Mouse (Mus musculus): ENCODE measurements around the gene Arid1a. TPM values are rescaled to one million over a fixed set of nuclear protein-coding genes. Genes with fewer than 3 reads are reported as not detected.

Arid1a gene
- polyA plus RNA-seq, 1 experiment from 2014 or later: 6.2 TPM

DNA sequence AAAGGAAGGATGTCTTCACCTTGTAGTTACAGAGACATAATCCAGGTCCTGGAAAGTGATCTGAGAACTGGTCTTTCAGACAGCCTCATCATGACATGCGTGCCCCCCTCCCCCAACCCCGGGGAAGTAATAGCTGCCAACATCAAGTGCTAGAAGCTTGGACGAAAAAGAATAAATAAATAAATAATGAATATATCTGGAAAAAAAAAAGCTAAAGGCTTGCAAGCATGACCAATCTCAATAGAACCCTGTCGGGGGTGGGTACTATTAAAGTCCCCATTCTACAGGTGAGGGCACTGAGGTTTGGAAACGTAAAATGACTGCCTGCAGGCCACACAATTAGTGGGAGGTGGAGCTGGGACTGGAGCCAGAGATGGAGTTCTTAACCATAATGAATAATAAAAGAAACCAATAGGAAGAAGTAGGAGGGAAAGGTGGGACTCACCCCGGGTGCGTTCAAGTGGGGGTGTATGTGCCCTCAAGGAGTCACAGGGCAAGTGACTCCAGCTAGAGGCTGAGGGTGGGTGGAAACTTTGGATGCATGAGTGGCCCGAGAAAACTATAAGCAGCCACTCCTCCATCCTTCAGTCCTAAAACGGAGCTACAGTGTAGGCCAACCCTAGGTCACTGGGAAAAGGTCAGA, 124.7 kb downstream of the Arid1a start:
- Histone ChIP-seq H3K36me3 (replicated peaks; ENCODE audit: insufficient read depth, low read length) (peaks cover 2% of the 10 kb centered on the region; the same call in 1 of the 2 replicates), H3K4me1 (ENCODE audit: insufficient read depth) (peaks cover 22% of the 10 kb centered on the region), H3K27me3 (ENCODE audit: insufficient read depth, low read length) (no peaks in the 10 kb centered on the region), H3K9me3 (ENCODE audit: low read length) (no peaks in the 10 kb centered on the region), H3K9ac (replicated peaks) (peak overlapping the region; percentile 91), H3K4me2 (ENCODE audit: low read depth, low read length) (peak overlapping the region; percentile 97), H3K27ac (ENCODE audit: low read depth) (peak overlapping the region; percentile 81; the same call in 1 of the 2 replicates), H3K4me3 (ENCODE audit: low read depth, low read length) (peak overlapping the region; percentile 77)
- ATAC-seq (no peak), DNase-seq (no peak)
- 38% methylated on average over 9 of the region's 9 CpGs for WGBS (ENCODE audit: insufficient replicate concordance)
- TF ChIP-seq CTCF (IDR thresholded peaks at IDR 0.05; ENCODE audit: low read depth) (no peak), EP300 (IDR thresholded peaks at IDR 0.05; ENCODE audit: low read depth) (no peak)

DNA sequence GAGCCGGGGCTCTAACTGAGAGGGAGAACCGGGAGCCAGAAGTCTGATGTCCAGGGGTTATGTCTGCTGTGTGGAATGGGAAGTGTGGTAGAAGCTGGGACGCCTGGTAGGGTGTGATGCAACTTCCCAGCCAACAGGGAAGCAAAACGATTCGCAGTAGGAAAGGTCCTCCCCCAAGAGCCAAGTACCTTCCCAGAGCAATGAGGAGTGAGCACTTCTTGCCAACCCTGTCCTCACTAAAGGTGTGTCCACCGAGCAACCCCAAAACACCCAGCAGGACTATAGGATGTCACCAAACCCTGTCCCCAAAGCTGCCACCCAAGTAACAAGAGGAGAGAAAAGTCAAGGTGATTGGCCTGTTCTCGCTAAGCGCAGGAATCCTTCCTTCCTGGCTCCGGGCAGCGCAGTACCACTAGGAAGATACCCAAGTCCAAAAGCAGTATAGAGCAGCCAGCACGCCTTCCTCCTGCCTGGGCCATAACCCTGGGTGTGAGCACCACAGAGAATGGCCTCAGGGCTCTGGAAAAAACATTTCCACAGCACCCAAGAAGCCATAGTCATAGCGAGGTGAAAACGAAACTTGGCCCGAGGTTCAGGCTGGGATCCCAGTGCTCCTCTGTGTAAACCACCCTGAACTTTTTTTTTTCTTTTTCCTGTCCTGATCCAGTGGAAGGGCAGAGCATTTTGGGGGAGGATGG, 125.3 kb downstream of the Arid1a start:
- DNase-seq: no peak

DNA sequence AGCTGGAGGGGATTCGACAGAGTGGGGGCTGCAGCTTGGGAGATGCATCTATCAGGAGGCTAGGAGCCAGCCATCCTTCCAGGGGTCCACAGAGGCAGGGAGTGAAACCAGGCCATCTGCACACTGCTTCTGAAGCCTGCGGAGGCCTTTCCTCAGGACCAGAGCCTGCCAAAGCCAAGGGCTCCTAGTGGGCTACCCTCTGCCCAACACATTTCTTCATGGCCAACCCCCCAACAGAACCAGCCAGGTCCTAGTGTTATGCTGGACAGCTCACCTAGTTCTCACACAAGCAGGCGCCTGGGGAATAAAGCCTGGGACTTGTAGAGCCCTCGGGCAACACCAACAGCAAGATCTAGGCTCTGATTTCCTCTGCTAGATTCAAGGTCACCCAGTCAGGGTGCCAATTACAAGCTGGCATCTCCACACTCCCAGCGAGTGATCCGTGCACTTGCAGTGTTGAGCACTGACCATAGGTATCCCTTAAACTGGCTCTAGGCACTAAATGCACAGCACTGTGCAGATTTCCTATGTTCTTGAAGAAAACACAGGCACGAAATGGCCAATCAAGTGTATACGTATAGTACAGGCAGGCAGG, 126.1 kb downstream of the Arid1a start:
- Histone ChIP-seq H3K27ac (ENCODE audit: low read depth) (peak overlapping the region; percentile 51; the same call in 1 of the 2 replicates), H3K9ac (replicated peaks) (no peak overlapping the region), H3K27me3 (ENCODE audit: insufficient read depth, low read length) (no peaks in the 10 kb centered on the region), H3K4me1 (ENCODE audit: insufficient read depth) (peaks cover 28% of the 10 kb centered on the region), H3K36me3 (replicated peaks; ENCODE audit: insufficient read depth, low read length) (peaks cover 6% of the 10 kb centered on the region; the same call in 1 of the 2 replicates), H3K4me3 (ENCODE audit: low read depth, low read length) (no peak overlapping the region), H3K4me2 (ENCODE audit: low read depth, low read length) (peak overlapping the region; percentile 97; the same call in 1 of the 2 replicates), H3K9me3 (ENCODE audit: low read length) (no peaks in the 10 kb centered on the region)
- 78% methylated on average over 8 of the region's 8 CpGs for WGBS (ENCODE audit: insufficient replicate concordance)
- DNase-seq: no peak
- ATAC-seq: no peak
- no peak for TF ChIP-seq EP300 (IDR thresholded peaks at IDR 0.05; ENCODE audit: low read depth)
- TF ChIP-seq CTCF (IDR thresholded peaks at IDR 0.05; ENCODE audit: low read depth): no peak

More for the DNA sequence above, 125.3 kb downstream of the Arid1a start:
- H3K27me3 ChIP-seq (ENCODE audit: insufficient read depth, low read length): no peaks in the 10 kb centered on the region
- no peak overlapping the region for H3K9ac ChIP-seq (replicated peaks)
- H3K4me3 ChIP-seq (ENCODE audit: low read depth, low read length): peak overlapping the region; percentile 77
- no peaks in the 10 kb centered on the region for H3K9me3 ChIP-seq (ENCODE audit: low read length)
- WGBS (ENCODE audit: insufficient replicate concordance): 53% methylated on average over 14 of the region's 14 CpGs
- no peak overlapping the region for H3K27ac ChIP-seq (ENCODE audit: low read depth)
- H3K4me1 ChIP-seq (ENCODE audit: insufficient read depth): peaks cover 23% of the 10 kb centered on the region
- no peak for ATAC-seq
- peaks cover 6% of the 10 kb centered on the region; the same call in 1 of the 2 replicates for H3K36me3 ChIP-seq (replicated peaks; ENCODE audit: insufficient read depth, low read length)
- H3K4me2 ChIP-seq (ENCODE audit: low read depth, low read length): peak overlapping the region; percentile 97
- no peak for TF ChIP-seq EP300 (IDR thresholded peaks at IDR 0.05; ENCODE audit: low read depth)
- no peak for TF ChIP-seq CTCF (IDR thresholded peaks at IDR 0.05; ENCODE audit: low read depth)

DNA sequence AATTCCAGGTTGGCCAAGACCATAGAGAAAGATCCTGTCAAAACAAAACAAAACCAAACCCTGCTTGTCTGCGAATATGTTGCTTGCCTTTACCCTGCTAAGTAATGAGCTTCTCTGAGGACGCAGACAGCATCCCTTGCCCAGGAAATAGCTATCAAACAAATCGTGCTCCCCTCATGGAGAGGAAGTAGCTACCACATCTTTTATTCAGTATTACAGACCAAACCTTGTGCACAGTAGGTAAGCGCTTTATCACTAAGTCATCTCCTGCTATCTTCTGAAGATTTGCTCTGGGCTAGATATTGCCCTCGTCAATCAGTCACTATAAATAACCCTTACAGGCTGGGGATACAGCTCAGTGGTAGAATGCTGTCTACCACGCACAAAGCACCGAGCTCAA, 127.4 kb downstream of the Arid1a start:
- 62% methylated on average over 7 of the region's 7 CpGs for WGBS (ENCODE audit: insufficient replicate concordance)
- no peak overlapping the region for H3K4me3 ChIP-seq (ENCODE audit: low read depth, low read length)
- no peak overlapping the region for H3K4me2 ChIP-seq (ENCODE audit: low read depth, low read length)
- no peak overlapping the region for H3K27ac ChIP-seq (ENCODE audit: low read depth)
- TF ChIP-seq CTCF (IDR thresholded peaks at IDR 0.05; ENCODE audit: low read depth) (no peak), EP300 (IDR thresholded peaks at IDR 0.05; ENCODE audit: low read depth) (no peak)
- peaks cover 12% of the 10 kb centered on the region; the same call in 1 of the 2 replicates for H3K36me3 ChIP-seq (replicated peaks; ENCODE audit: insufficient read depth, low read length)
- no peak for DNase-seq
- H3K9me3 ChIP-seq (ENCODE audit: low read length): no peaks in the 10 kb centered on the region
- H3K9ac ChIP-seq (replicated peaks): no peak overlapping the region
- peaks cover 41% of the 10 kb centered on the region for H3K4me1 ChIP-seq (ENCODE audit: insufficient read depth)
- no peak for ATAC-seq
- H3K27me3 ChIP-seq (ENCODE audit: insufficient read depth, low read length): no peaks in the 10 kb centered on the region

Small RNA genes lying within 50 kb of the gene (microRNA-seq; reads per million reads assigned to microRNA genes)
- not detected for gene Mir7227

Other genes with a start within 250 kb of the Arid1a start
- 5.5 and 5.9 TPM in 2 replicates for gene Kdf1, start 237.8 kb downstream of the Arid1a start, polyA plus RNA-seq (2015; fragmentation: Nextera tagmentation; extraction: Ambion mirVana)
- gene Nudc, start 210.8 kb downstream of the Arid1a start, polyA plus RNA-seq (2015; fragmentation: Nextera tagmentation; extraction: Ambion mirVana): 118 and 129 TPM in 2 replicates
- gene Nr0b2, start 203.4 kb downstream of the Arid1a start, polyA plus RNA-seq (2015; fragmentation: Nextera tagmentation; extraction: Ambion mirVana): 32.7 and 44.1 TPM in 2 replicates
- gene Gpatch3, start 182.0 kb downstream of the Arid1a start, polyA plus RNA-seq (2015; fragmentation: Nextera tagmentation; extraction: Ambion mirVana): 4.5 and 5.3 TPM in 2 replicates
- 10.2 and 10.9 TPM in 2 replicates for gene Gpn2, start 172.4 kb downstream of the Arid1a start, polyA plus RNA-seq (2015; fragmentation: Nextera tagmentation; extraction: Ambion mirVana)
- gene Sfn, start 154.6 kb downstream of the Arid1a start, polyA plus RNA-seq (2015; fragmentation: Nextera tagmentation; extraction: Ambion mirVana): 0.40 and 0.59 TPM in 2 replicates
- gene Zdhhc18, start 106.6 kb downstream of the Arid1a start, polyA plus RNA-seq (2015; fragmentation: Nextera tagmentation; extraction: Ambion mirVana): 2.1 and 2.6 TPM in 2 replicates
- 5.2 and 5.9 TPM in 2 replicates for gene Pigv, start 84.1 kb downstream of the Arid1a start, polyA plus RNA-seq (2015; fragmentation: Nextera tagmentation; extraction: Ambion mirVana)
- gene Rps6ka1, start 131.0 kb upstream of the Arid1a start, polyA plus RNA-seq (2015; fragmentation: Nextera tagmentation; extraction: Ambion mirVana): 31.6 and 36.9 TPM in 2 replicates
- 547 and 562 TPM in 2 replicates for gene Hmgn2, start 211.9 kb upstream of the Arid1a start, polyA plus RNA-seq (2015; fragmentation: Nextera tagmentation; extraction: Ambion mirVana)
- 8.3 and 10.3 TPM in 2 replicates for gene Dhdds, start 244.1 kb upstream of the Arid1a start, polyA plus RNA-seq (2015; fragmentation: Nextera tagmentation; extraction: Ambion mirVana)

All from liver, postnatal 0 days (tissue).